Mouse (Mus musculus): ENCODE results near the gene Rasgrp1. TPM values are rescaled to one million over a fixed set of nuclear protein-coding genes. Genes with fewer than 3 reads are reported as not detected.
A peak's percentile ranks its signal among the peaks of the same experiment; 100 is the strongest.

Gene Rasgrp1
- polyA plus RNA-seq, 1 experiment from 2014 or later = 1.9 TPM

GRCm38 (mm10) chr2:117371706-117372105, 28.9 kb upstream of the Rasgrp1 start:
- Histone ChIP-seq H3K4me2 (ENCODE audit: low read depth, low read length) (no peak overlapping the region), H3K9me3 (ENCODE audit: control insufficient read depth, low read length) (no peaks in the 10 kb centered on the region), H3K27me3 (replicated peaks; ENCODE audit: control insufficient read depth, insufficient read depth, low read length) (no peaks in the 10 kb centered on the region), H3K4me3 (ENCODE audit: low read depth, low read length) (no peak overlapping the region), H3K4me1 (ENCODE audit: control insufficient read depth, insufficient read depth, low read length) (peaks cover 3% of the 10 kb centered on the region; the same call in 1 of the 2 replicates), H3K27ac (replicated peaks; ENCODE audit: low read depth, low read length) (no peak overlapping the region), H3K9ac (ENCODE audit: low read depth, low read length) (no peak overlapping the region), H3K36me3 (ENCODE audit: control insufficient read depth, insufficient read depth, low read length) (no peaks in the 10 kb centered on the region)
- 92% methylated on average over 1 of the region's 1 CpGs for WGBS
- DNase-seq (ENCODE audit: low spot score) (no peak), ATAC-seq (ENCODE audit: low read depth) (no peak)

GRCm38 (mm10) chr2:117366478-117366877, 23.7 kb upstream of the Rasgrp1 start:
- ATAC-seq (ENCODE audit: low read depth) = no peak
- 34% methylated on average over 3 of the region's 3 CpGs for WGBS
- Histone ChIP-seq H3K9ac (ENCODE audit: low read depth, low read length) (no peak overlapping the region), H3K27ac (replicated peaks; ENCODE audit: low read depth, low read length) (no peak overlapping the region), H3K4me3 (ENCODE audit: low read depth, low read length) (no peak overlapping the region), H3K4me1 (ENCODE audit: control insufficient read depth, insufficient read depth, low read length) (peaks cover 7% of the 10 kb centered on the region; the same call in 1 of the 2 replicates), H3K36me3 (ENCODE audit: control insufficient read depth, insufficient read depth, low read length) (no peaks in the 10 kb centered on the region), H3K9me3 (ENCODE audit: control insufficient read depth, low read length) (no peaks in the 10 kb centered on the region), H3K27me3 (replicated peaks; ENCODE audit: control insufficient read depth, insufficient read depth, low read length) (no peaks in the 10 kb centered on the region), H3K4me2 (ENCODE audit: low read depth, low read length) (no peak overlapping the region)
- DNase-seq (ENCODE audit: low spot score) = peak; percentile 36

GRCm38 (mm10) chr2:117364056-117364455, 21.3 kb upstream of the Rasgrp1 start:
- Histone ChIP-seq H3K27ac (replicated peaks; ENCODE audit: low read depth, low read length) (no peak overlapping the region), H3K27me3 (replicated peaks; ENCODE audit: control insufficient read depth, insufficient read depth, low read length) (no peaks in the 10 kb centered on the region), H3K4me3 (ENCODE audit: low read depth, low read length) (no peak overlapping the region), H3K4me1 (ENCODE audit: control insufficient read depth, insufficient read depth, low read length) (peaks cover 7% of the 10 kb centered on the region; the same call in 1 of the 2 replicates), H3K9me3 (ENCODE audit: control insufficient read depth, low read length) (no peaks in the 10 kb centered on the region), H3K4me2 (ENCODE audit: low read depth, low read length) (no peak overlapping the region), H3K36me3 (ENCODE audit: control insufficient read depth, insufficient read depth, low read length) (no peaks in the 10 kb centered on the region), H3K9ac (ENCODE audit: low read depth, low read length) (no peak overlapping the region)
- DNase-seq (ENCODE audit: low spot score) = no peak
- ATAC-seq (ENCODE audit: low read depth) = no peak
- WGBS = 84% methylated on average over 2 of the region's 2 CpGs

- Histone ChIP-seq H3K36me3 (ENCODE audit: control insufficient read depth, insufficient read depth, low read length) (no peaks in the 10 kb centered on the region), H3K9ac (ENCODE audit: low read depth, low read length) (no peak overlapping the region), H3K4me1 (ENCODE audit: control insufficient read depth, insufficient read depth, low read length) (0 out of 2 replicates have a peak, but pooled peaks cover 2% of the 10 kb centered on the region), H3K9me3 (ENCODE audit: control insufficient read depth, low read length) (no peaks in the 10 kb centered on the region), H3K4me3 (ENCODE audit: low read depth, low read length) (no peak overlapping the region), H3K4me2 (ENCODE audit: low read depth, low read length) (no peak overlapping the region), H3K27me3 (replicated peaks; ENCODE audit: control insufficient read depth, insufficient read depth, low read length) (no peaks in the 10 kb centered on the region), H3K27ac (replicated peaks; ENCODE audit: low read depth, low read length) (no peak overlapping the region)
- DNase-seq (ENCODE audit: low spot score) (no peak), ATAC-seq (ENCODE audit: low read depth) (no peak)
Measured at GRCm38 (mm10) chr2:117357939-117358338, 15.1 kb upstream of the Rasgrp1 start.

GRCm38 (mm10) chr2:117352305-117353123, 9.7 kb upstream of the Rasgrp1 start:
- H3K4me1 ChIP-seq (ENCODE audit: control insufficient read depth, insufficient read depth, low read length) = 0 out of 2 replicates have a peak, but pooled peaks cover 2% of the 10 kb centered on the region
- no peak overlapping the region for H3K27ac ChIP-seq (replicated peaks; ENCODE audit: low read depth, low read length)
- WGBS = 79% methylated on average over 9 of the region's 9 CpGs
- ATAC-seq (ENCODE audit: low read depth) (no peak), DNase-seq (ENCODE audit: low spot score) (no peak)
- H3K4me3 ChIP-seq (ENCODE audit: low read depth, low read length) = no peak overlapping the region
- no peak overlapping the region for H3K4me2 ChIP-seq (ENCODE audit: low read depth, low read length)
- no peaks in the 10 kb centered on the region for H3K27me3 ChIP-seq (replicated peaks; ENCODE audit: control insufficient read depth, insufficient read depth, low read length)
- no peaks in the 10 kb centered on the region for H3K9me3 ChIP-seq (ENCODE audit: control insufficient read depth, low read length)
- no peak overlapping the region for H3K9ac ChIP-seq (ENCODE audit: low read depth, low read length)
- H3K36me3 ChIP-seq (ENCODE audit: control insufficient read depth, insufficient read depth, low read length) = no peaks in the 10 kb centered on the region

- H3K4me1 ChIP-seq (ENCODE audit: control insufficient read depth, insufficient read depth, low read length) = 0 out of 2 replicates have a peak, but pooled peaks cover 2% of the 10 kb centered on the region
- no peaks in the 10 kb centered on the region for H3K36me3 ChIP-seq (ENCODE audit: control insufficient read depth, insufficient read depth, low read length)
- ATAC-seq (ENCODE audit: low read depth) = no peak
- H3K27me3 ChIP-seq (replicated peaks; ENCODE audit: control insufficient read depth, insufficient read depth, low read length) = no peaks in the 10 kb centered on the region
- DNase-seq (ENCODE audit: low spot score) = no peak
- no peak overlapping the region for H3K4me3 ChIP-seq (ENCODE audit: low read depth, low read length)
- H3K9ac ChIP-seq (ENCODE audit: low read depth, low read length) = no peak overlapping the region
- no peak overlapping the region for H3K4me2 ChIP-seq (ENCODE audit: low read depth, low read length)
- 64% methylated on average over 6 of the region's 6 CpGs for WGBS
- H3K9me3 ChIP-seq (ENCODE audit: control insufficient read depth, low read length) = no peaks in the 10 kb centered on the region
- H3K27ac ChIP-seq (replicated peaks; ENCODE audit: low read depth, low read length) = no peak overlapping the region
Measured at GRCm38 (mm10) chr2:117350138-117350537, 7.3 kb upstream of the Rasgrp1 start.

- Histone ChIP-seq H3K4me3 (ENCODE audit: low read depth, low read length) (peak overlapping the region; percentile 56), H3K9me3 (ENCODE audit: control insufficient read depth, low read length) (no peaks in the 10 kb centered on the region), H3K36me3 (ENCODE audit: control insufficient read depth, insufficient read depth, low read length) (no peaks in the 10 kb centered on the region), H3K4me1 (ENCODE audit: control insufficient read depth, insufficient read depth, low read length) (0 out of 2 replicates have a peak, but pooled peaks cover 2% of the 10 kb centered on the region), H3K4me2 (ENCODE audit: low read depth, low read length) (peak overlapping the region; percentile 97), H3K27ac (replicated peaks; ENCODE audit: low read depth, low read length) (no peak overlapping the region), H3K9ac (ENCODE audit: low read depth, low read length) (no peak overlapping the region), H3K27me3 (replicated peaks; ENCODE audit: control insufficient read depth, insufficient read depth, low read length) (peaks cover 25% of the 10 kb centered on the region)
- DNase-seq (ENCODE audit: low spot score) = peak; percentile 33
- peak; percentile 47; the same call in 1 of the 2 replicates for ATAC-seq (ENCODE audit: low read depth)
- 23% methylated on average over 7 of the region's 7 CpGs for WGBS
Measured at GRCm38 (mm10) chr2:117343240-117343624, 431 bp upstream of the Rasgrp1 start.

- H3K9ac ChIP-seq (ENCODE audit: low read depth, low read length) = peak overlapping the region; percentile 64
- no peak overlapping the region for H3K27ac ChIP-seq (replicated peaks; ENCODE audit: low read depth, low read length)
- peaks cover 25% of the 10 kb centered on the region for H3K27me3 ChIP-seq (replicated peaks; ENCODE audit: control insufficient read depth, insufficient read depth, low read length)
- WGBS = 2% methylated on average over 15 of the region's 19 CpGs
- H3K36me3 ChIP-seq (ENCODE audit: control insufficient read depth, insufficient read depth, low read length) = no peaks in the 10 kb centered on the region
- H3K4me2 ChIP-seq (ENCODE audit: low read depth, low read length) = peak overlapping the region; percentile 97
- H3K4me3 ChIP-seq (ENCODE audit: low read depth, low read length) = peak overlapping the region; percentile 56
- ATAC-seq (ENCODE audit: low read depth) (peak; percentile 60), DNase-seq (ENCODE audit: low spot score) (peak; percentile 66)
- H3K9me3 ChIP-seq (ENCODE audit: control insufficient read depth, low read length) = no peaks in the 10 kb centered on the region
- H3K4me1 ChIP-seq (ENCODE audit: control insufficient read depth, insufficient read depth, low read length) = 0 out of 2 replicates have a peak, but pooled peaks cover 2% of the 10 kb centered on the region
Measured at GRCm38 (mm10) chr2:117342090-117342546, 683 bp downstream of the Rasgrp1 start.

Measured in embryonic facial prominence, embryonic 14.5 days (tissue).